Mouse (Mus musculus) T-helper 1 cell (primary cell): ENCODE measurements around the gene Gpr182.

Source experiments
- in situ Hi-C: fragments of 300-600 bp; cut with MboI, MseI; formaldehyde crosslinking; loops from one replicate; pipeline ENCODE4 v1.15.1; 2025; ENCODE audit warnings: high pct_unique_total_duplicates

The Gpr182 gene

GRCm38 (mm10) chr10:127739083-127739660 lies 12.4 kb downstream of the Gpr182 start, which contains the start of gene Zbtb39:
Gene Zbtb39 (plus strand): TSS chr10:127739538.
- in situ Hi-C loops = loop anchor here (5.0 kb wide), 1 partner anchor 62 kb away; no protein-coding TSS in a partner anchor

GRCm38 (mm10) chr10:127738151-127738882 lies 13.2 kb downstream of the Gpr182 start:
- in situ Hi-C loops = loop anchor here (5.0 kb wide), 1 partner anchor 61 kb away; no protein-coding TSS in a partner anchor

GRCm38 (mm10) chr10:127737552-127737951 lies 14.0 kb downstream of the Gpr182 start:
- in situ Hi-C loops = loop anchor here (5.0 kb wide), 1 partner anchor 60 kb away; no protein-coding TSS in a partner anchor

GRCm38 (mm10) chr10:127736916-127737315 lies 14.6 kb downstream of the Gpr182 start:
- in situ Hi-C loops = loop anchor here (5.0 kb wide), 1 partner anchor 60 kb away; no protein-coding TSS in a partner anchor

GRCm38 (mm10) chr10:127736266-127736665 lies 15.3 kb downstream of the Gpr182 start:
- in situ Hi-C loops = loop anchor here (5.0 kb wide), 1 partner anchor 59 kb away; no protein-coding TSS in a partner anchor

- in situ Hi-C loops = no loop called here
Observed at GRCm38 (mm10) chr10:127734434-127734833, 17.1 kb downstream of the Gpr182 start.

- in situ Hi-C loops = no loop called here
Observed at GRCm38 (mm10) chr10:127731397-127731796, 20.1 kb downstream of the Gpr182 start.

GRCm38 (mm10) chr10:127730933-127731310 lies 20.6 kb downstream of the Gpr182 start:
- in situ Hi-C loops = no loop called here

- in situ Hi-C loops = no loop called here
Observed at GRCm38 (mm10) chr10:127730285-127730932, 21.1 kb downstream of the Gpr182 start.

- in situ Hi-C loops = no loop called here
Observed at GRCm38 (mm10) chr10:127728437-127728836, 23.1 kb downstream of the Gpr182 start.

- in situ Hi-C loops = no loop called here
Observed at GRCm38 (mm10) chr10:127725136-127725535, 26.4 kb downstream of the Gpr182 start.

- in situ Hi-C loops = no loop called here
Observed at GRCm38 (mm10) chr10:127724178-127724577, 27.4 kb downstream of the Gpr182 start, which contains the start of gene Tac2. Gene Tac2 (plus strand): TSS chr10:127724478.

GRCm38 (mm10) chr10:127721671-127722418 lies 29.7 kb downstream of the Gpr182 start:
- in situ Hi-C loops = no loop called here

GRCm38 (mm10) chr10:127712736-127713135 lies 38.8 kb downstream of the Gpr182 start:
- in situ Hi-C loops = no loop called here

GRCm38 (mm10) chr10:127710331-127710730 lies 41.2 kb downstream of the Gpr182 start:
- in situ Hi-C loops = no loop called here

GRCm38 (mm10) chr10:127708850-127709370 lies 42.6 kb downstream of the Gpr182 start:
- in situ Hi-C loops = no loop called here

- in situ Hi-C loops = no loop called here
Observed at GRCm38 (mm10) chr10:127707721-127708120, 43.8 kb downstream of the Gpr182 start.

GRCm38 (mm10) chr10:127705783-127706182 lies 45.7 kb downstream of the Gpr182 start:
- in situ Hi-C loops = no loop called here

- in situ Hi-C loops = no loop called here
Observed at GRCm38 (mm10) chr10:127704766-127705220, 46.7 kb downstream of the Gpr182 start, which contains the start of gene Myo1a. Gene Myo1a (plus strand): TSS chr10:127705170.

GRCm38 (mm10) chr10:127704293-127704692 lies 47.2 kb downstream of the Gpr182 start:
- in situ Hi-C loops = no loop called here

- in situ Hi-C loops = no loop called here
Observed at GRCm38 (mm10) chr10:127703299-127703698, 48.2 kb downstream of the Gpr182 start.
